Mouse (Mus musculus): Measurements from ENCODE around the gene Mapk8ip2. TPM values are rescaled to one million over a fixed set of nuclear protein-coding genes. Genes with fewer than 3 reads are reported as not detected.
A peak's percentile ranks its signal among the peaks of the same experiment; 100 is the strongest.

Mapk8ip2 gene
- polyA plus RNA-seq, 1 experiment from 2014 or later, result 0.36 TPM

- peaks cover 26% of the 10 kb centered on the region for H3K4me1 ChIP-seq (replicated peaks; ENCODE audit: control insufficient read depth, insufficient read depth, low read length)
- 1% methylated on average over 44 of the region's 72 CpGs for WGBS
- H3K9ac ChIP-seq (ENCODE audit: low read depth, low read length), result peak within 1 kb of the TSS; percentile 74
- ATAC-seq (replicated peaks; ENCODE audit: low FRiP score) (peak; percentile 16), DNase-seq (ENCODE audit: low spot score) (peak; percentile 63)
- H3K9me3 ChIP-seq (ENCODE audit: control insufficient read depth, low read length), result no peaks in the 10 kb centered on the region
- H3K36me3 ChIP-seq (ENCODE audit: control insufficient read depth, insufficient read depth, low read length), result peaks cover 4% of the 10 kb centered on the region; the same call in 1 of the 2 replicates
- H3K4me3 ChIP-seq (ENCODE audit: low read depth, low read length), result peak within 1 kb of the TSS; percentile 77
- no peak within 1 kb of the TSS; the same call in 1 of the 2 replicates for H3K27ac ChIP-seq (ENCODE audit: low read depth, low read length)
- peak within 1 kb of the TSS; percentile 93 for H3K4me2 ChIP-seq
- peaks cover 16% of the 10 kb centered on the region for H3K27me3 ChIP-seq (replicated peaks; ENCODE audit: control insufficient read depth, insufficient read depth, low read length)
These were observed 45.4 kb downstream of the Mapk8ip2 start, which contains the start of gene Shank3 for GRCm38 (mm10) chr15:89498961-89499688. Shank3 (plus strand) TSS chr15:89499623.

GRCm38 (mm10) chr15:89499784-89500220 lies 46.1 kb downstream of the Mapk8ip2 start:
- H3K27me3 ChIP-seq (replicated peaks; ENCODE audit: control insufficient read depth, insufficient read depth, low read length), result peaks cover 16% of the 10 kb centered on the region

GRCm38 (mm10) chr15:89500221-89500791 lies 46.6 kb downstream of the Mapk8ip2 start:
- H3K36me3 ChIP-seq (ENCODE audit: control insufficient read depth, insufficient read depth, low read length), result peaks cover 4% of the 10 kb centered on the region; the same call in 1 of the 2 replicates
- H3K9ac ChIP-seq (ENCODE audit: low read depth, low read length), result peak overlapping the region; percentile 74
- peak overlapping the region; percentile 77 for H3K4me3 ChIP-seq (ENCODE audit: low read depth, low read length)
- no peak overlapping the region for H3K27ac ChIP-seq (ENCODE audit: low read depth, low read length)
- DNase-seq (ENCODE audit: low spot score), result peak; percentile 71
- H3K27me3 ChIP-seq (replicated peaks; ENCODE audit: control insufficient read depth, insufficient read depth, low read length), result peaks cover 16% of the 10 kb centered on the region
- H3K4me1 ChIP-seq (replicated peaks; ENCODE audit: control insufficient read depth, insufficient read depth, low read length), result peaks cover 26% of the 10 kb centered on the region
- no peaks in the 10 kb centered on the region for H3K9me3 ChIP-seq (ENCODE audit: control insufficient read depth, low read length)
- WGBS, result 6% methylated on average over 35 of the region's 35 CpGs
- peak overlapping the region; percentile 93 for H3K4me2 ChIP-seq
- ATAC-seq (replicated peaks; ENCODE audit: low FRiP score), result peak; percentile 66

More at GRCm38 (mm10) chr15:89499784-89500220, 46.1 kb downstream of the Mapk8ip2 start:
- Histone ChIP-seq H3K4me2 (peak overlapping the region; percentile 93), H3K9me3 (ENCODE audit: control insufficient read depth, low read length) (no peaks in the 10 kb centered on the region), H3K27ac (ENCODE audit: low read depth, low read length) (no peak overlapping the region), H3K4me1 (replicated peaks; ENCODE audit: control insufficient read depth, insufficient read depth, low read length) (peaks cover 26% of the 10 kb centered on the region), H3K36me3 (ENCODE audit: control insufficient read depth, insufficient read depth, low read length) (peaks cover 4% of the 10 kb centered on the region; the same call in 1 of the 2 replicates), H3K9ac (ENCODE audit: low read depth, low read length) (peak overlapping the region; percentile 74), H3K4me3 (ENCODE audit: low read depth, low read length) (peak overlapping the region; percentile 77)
- DNase-seq (ENCODE audit: low spot score), result no peak
- peak; percentile 66 for ATAC-seq (replicated peaks; ENCODE audit: low FRiP score)
- WGBS, result under 1% methylated on average over 58 of the region's 60 CpGs

- Histone ChIP-seq H3K4me1 (replicated peaks; ENCODE audit: control insufficient read depth, insufficient read depth, low read length) (peaks cover 26% of the 10 kb centered on the region), H3K36me3 (ENCODE audit: control insufficient read depth, insufficient read depth, low read length) (peaks cover 4% of the 10 kb centered on the region; the same call in 1 of the 2 replicates), H3K4me2 (peak overlapping the region; percentile 93; the same call in 1 of the 2 replicates), H3K27ac (ENCODE audit: low read depth, low read length) (no peak overlapping the region), H3K27me3 (replicated peaks; ENCODE audit: control insufficient read depth, insufficient read depth, low read length) (peaks cover 16% of the 10 kb centered on the region), H3K9me3 (ENCODE audit: control insufficient read depth, low read length) (no peaks in the 10 kb centered on the region), H3K4me3 (ENCODE audit: low read depth, low read length) (no peak overlapping the region), H3K9ac (ENCODE audit: low read depth, low read length) (no peak overlapping the region)
- 72% methylated on average over 3 of the region's 3 CpGs for WGBS
- ATAC-seq (replicated peaks; ENCODE audit: low FRiP score) (no peak), DNase-seq (ENCODE audit: low spot score) (no peak)
These were observed 47.6 kb downstream of the Mapk8ip2 start for GRCm38 (mm10) chr15:89501321-89501720.

- ATAC-seq (replicated peaks; ENCODE audit: low FRiP score) (no peak), DNase-seq (ENCODE audit: low spot score) (no peak)
- peaks cover 3% of the 10 kb centered on the region; the same call in 1 of the 2 replicates for H3K27me3 ChIP-seq (replicated peaks; ENCODE audit: control insufficient read depth, insufficient read depth, low read length)
- 89% methylated on average over 9 of the region's 9 CpGs for WGBS
- no peak overlapping the region for H3K4me3 ChIP-seq (ENCODE audit: low read depth, low read length)
- H3K4me2 ChIP-seq, result no peak overlapping the region
- H3K9me3 ChIP-seq (ENCODE audit: control insufficient read depth, low read length), result no peaks in the 10 kb centered on the region
- no peak overlapping the region for H3K9ac ChIP-seq (ENCODE audit: low read depth, low read length)
- no peak overlapping the region for H3K27ac ChIP-seq (ENCODE audit: low read depth, low read length)
- H3K36me3 ChIP-seq (ENCODE audit: control insufficient read depth, insufficient read depth, low read length), result peaks cover 4% of the 10 kb centered on the region; the same call in 1 of the 2 replicates
- H3K4me1 ChIP-seq (replicated peaks; ENCODE audit: control insufficient read depth, insufficient read depth, low read length), result peaks cover 7% of the 10 kb centered on the region
These were observed 51.1 kb downstream of the Mapk8ip2 start for GRCm38 (mm10) chr15:89504838-89505237.

GRCm38 (mm10) chr15:89507751-89508150 lies 54.0 kb downstream of the Mapk8ip2 start:
- no peak overlapping the region for H3K9ac ChIP-seq (ENCODE audit: low read depth, low read length)
- H3K27ac ChIP-seq (ENCODE audit: low read depth, low read length), result no peak overlapping the region
- ATAC-seq (replicated peaks; ENCODE audit: low FRiP score) (no peak), DNase-seq (ENCODE audit: low spot score) (no peak)
- peaks cover 4% of the 10 kb centered on the region; the same call in 1 of the 2 replicates for H3K36me3 ChIP-seq (ENCODE audit: control insufficient read depth, insufficient read depth, low read length)
- WGBS, result 73% methylated on average over 8 of the region's 8 CpGs
- H3K4me1 ChIP-seq (replicated peaks; ENCODE audit: control insufficient read depth, insufficient read depth, low read length), result 0 out of 2 replicates have a peak, but pooled peaks cover 2% of the 10 kb centered on the region
- no peaks in the 10 kb centered on the region for H3K9me3 ChIP-seq (ENCODE audit: control insufficient read depth, low read length)
- no peak overlapping the region for H3K4me3 ChIP-seq (ENCODE audit: low read depth, low read length)
- H3K4me2 ChIP-seq, result no peak overlapping the region
- no peaks in the 10 kb centered on the region for H3K27me3 ChIP-seq (replicated peaks; ENCODE audit: control insufficient read depth, insufficient read depth, low read length)

- Histone ChIP-seq H3K4me1 (replicated peaks; ENCODE audit: control insufficient read depth, insufficient read depth, low read length) (0 out of 2 replicates have a peak, but pooled peaks cover 2% of the 10 kb centered on the region), H3K9me3 (ENCODE audit: control insufficient read depth, low read length) (no peaks in the 10 kb centered on the region), H3K9ac (ENCODE audit: low read depth, low read length) (no peak overlapping the region), H3K4me3 (ENCODE audit: low read depth, low read length) (no peak overlapping the region), H3K27me3 (replicated peaks; ENCODE audit: control insufficient read depth, insufficient read depth, low read length) (no peaks in the 10 kb centered on the region), H3K27ac (ENCODE audit: low read depth, low read length) (peak overlapping the region; percentile 34), H3K4me2 (no peak overlapping the region), H3K36me3 (ENCODE audit: control insufficient read depth, insufficient read depth, low read length) (no peaks in the 10 kb centered on the region)
- DNase-seq (ENCODE audit: low spot score) (no peak), ATAC-seq (replicated peaks; ENCODE audit: low FRiP score) (peak; percentile 83)
- WGBS, result 44% methylated on average over 4 of the region's 4 CpGs
These were observed 59.0 kb downstream of the Mapk8ip2 start for GRCm38 (mm10) chr15:89512679-89513078.
